Mouse (Mus musculus): ENCODE measurements around the gene Olfr1359. TPM values are rescaled to one million over a fixed set of nuclear protein-coding genes. Genes with fewer than 3 reads are reported as not detected.
"Not testable (repeated sequence)": the region's sequence is repeated elsewhere in the genome, so short reads cannot be mapped to it uniquely, and the experiment has no call there.

Gene Olfr1359
- polyA plus RNA-seq, 1 experiment from 2014 or later = not detected

DNA sequence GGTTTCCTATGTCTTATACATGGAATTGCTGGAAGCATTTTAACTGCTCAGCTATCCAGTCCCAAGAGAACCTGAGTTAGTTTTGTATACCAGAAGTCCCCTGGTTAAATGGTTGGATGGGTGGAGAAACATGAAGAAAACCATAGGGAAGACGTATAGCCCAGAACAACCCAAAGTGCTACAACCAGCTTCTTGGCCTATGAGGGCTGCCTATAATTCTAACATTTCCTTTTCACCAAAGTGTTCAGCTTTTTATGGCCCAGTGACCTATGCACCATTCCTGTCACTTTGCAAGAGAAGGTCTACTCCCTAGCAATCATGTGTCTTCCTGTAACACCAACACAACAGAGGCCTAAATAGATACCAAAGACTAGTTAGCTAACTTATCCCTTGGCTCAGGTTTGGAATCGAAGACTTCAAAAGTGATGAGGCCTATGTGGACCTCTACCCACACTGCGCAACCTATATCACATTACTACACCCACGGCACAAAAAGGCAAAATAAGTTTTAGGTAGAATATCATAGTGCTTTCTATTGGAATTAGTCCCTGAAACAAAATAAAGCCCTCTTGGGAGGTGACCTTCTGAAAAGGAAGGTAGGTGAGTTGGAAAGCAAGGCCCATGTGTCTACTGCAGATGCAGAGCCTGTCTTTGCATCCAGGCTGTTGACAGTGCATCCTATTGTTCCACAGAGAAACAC lies 20.6 kb downstream of the Olfr1359 start:
- peak overlapping the region; percentile 58 for H3K27ac ChIP-seq

GRCm38 (mm10) chr13:21721107-21721756 lies 23.3 kb downstream of the Olfr1359 start:
- 9% methylated on average over 7 of the region's 44 CpGs for WGBS (ENCODE audit: missing documents)
- H3K79me2 ChIP-seq (ENCODE audit: inconsistent target); H3K36me3 ChIP-seq (ENCODE audit: inconsistent target): not testable (repeated sequence)
- peak overlapping the region; percentile 6; the same call in 1 of the 2 replicates for H3K4me3 ChIP-seq (ENCODE audit: inconsistent target)
- H3K27ac ChIP-seq = peak overlapping the region; percentile 65

More for the DNA sequence above, 20.6 kb downstream of the Olfr1359 start:
- Histone ChIP-seq H3K36me3 (ENCODE audit: inconsistent target) (no peaks in the 10 kb centered on the region), H3K79me2 (ENCODE audit: inconsistent target) (no peaks in the 10 kb centered on the region), H3K4me3 (ENCODE audit: inconsistent target) (peak overlapping the region; percentile 26)
- 83% methylated on average over 4 of the region's 4 CpGs for WGBS (ENCODE audit: missing documents)

- 0% methylated on average over 23 of the region's 37 CpGs for WGBS (ENCODE audit: missing documents)
- not testable (repeated sequence) for H3K79me2 ChIP-seq (ENCODE audit: inconsistent target); H3K36me3 ChIP-seq (ENCODE audit: inconsistent target)
Observed at GRCm38 (mm10) chr13:21721757-21722372, 24.0 kb downstream of the Olfr1359 start, which contains the start of gene Hist1h2bm. Gene Hist1h2bm (plus strand): TSS chr13:21722044.

DNA sequence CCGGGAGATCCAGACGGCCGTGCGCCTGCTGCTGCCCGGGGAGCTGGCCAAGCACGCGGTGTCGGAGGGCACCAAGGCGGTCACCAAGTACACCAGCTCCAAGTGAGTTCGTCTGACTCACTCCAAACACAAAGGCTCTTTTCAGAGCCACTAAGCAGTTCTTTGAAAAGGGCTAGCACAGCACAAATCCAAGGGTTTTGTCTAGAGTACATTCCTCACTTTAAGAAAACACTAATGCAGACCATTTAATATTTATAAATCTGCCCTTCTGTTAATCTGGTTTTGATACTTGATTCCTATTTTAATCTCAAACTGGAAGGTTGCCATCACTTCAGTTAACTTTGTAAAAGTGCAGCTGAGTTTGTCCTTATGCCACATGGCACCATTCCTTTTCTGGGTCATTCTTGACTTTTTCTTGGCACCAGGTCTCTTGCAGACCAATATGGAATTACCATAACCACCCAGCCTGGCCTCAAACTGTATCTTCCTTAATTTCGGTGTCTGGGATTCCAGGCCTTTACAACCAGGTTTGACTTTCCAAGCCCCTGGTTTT lies 24.5 kb downstream of the Olfr1359 start:
- WGBS (ENCODE audit: missing documents) = 14% methylated on average over 6 of the region's 11 CpGs
- Histone ChIP-seq H3K4me3 (ENCODE audit: inconsistent target) (no peak overlapping the region), H3K79me2 (ENCODE audit: inconsistent target) (no peaks in the 10 kb centered on the region), H3K36me3 (ENCODE audit: inconsistent target) (no peaks in the 10 kb centered on the region), H3K27ac (peak overlapping the region; percentile 35)

More at GRCm38 (mm10) chr13:21721757-21722372, 24.0 kb downstream of the Olfr1359 start, which contains the start of gene Hist1h2bm:
- Histone ChIP-seq H3K4me3 (ENCODE audit: inconsistent target) (peak within 1 kb of the TSS; percentile 6; the same call in 1 of the 2 replicates), H3K27ac (peak within 1 kb of the TSS; percentile 65)

DNA sequence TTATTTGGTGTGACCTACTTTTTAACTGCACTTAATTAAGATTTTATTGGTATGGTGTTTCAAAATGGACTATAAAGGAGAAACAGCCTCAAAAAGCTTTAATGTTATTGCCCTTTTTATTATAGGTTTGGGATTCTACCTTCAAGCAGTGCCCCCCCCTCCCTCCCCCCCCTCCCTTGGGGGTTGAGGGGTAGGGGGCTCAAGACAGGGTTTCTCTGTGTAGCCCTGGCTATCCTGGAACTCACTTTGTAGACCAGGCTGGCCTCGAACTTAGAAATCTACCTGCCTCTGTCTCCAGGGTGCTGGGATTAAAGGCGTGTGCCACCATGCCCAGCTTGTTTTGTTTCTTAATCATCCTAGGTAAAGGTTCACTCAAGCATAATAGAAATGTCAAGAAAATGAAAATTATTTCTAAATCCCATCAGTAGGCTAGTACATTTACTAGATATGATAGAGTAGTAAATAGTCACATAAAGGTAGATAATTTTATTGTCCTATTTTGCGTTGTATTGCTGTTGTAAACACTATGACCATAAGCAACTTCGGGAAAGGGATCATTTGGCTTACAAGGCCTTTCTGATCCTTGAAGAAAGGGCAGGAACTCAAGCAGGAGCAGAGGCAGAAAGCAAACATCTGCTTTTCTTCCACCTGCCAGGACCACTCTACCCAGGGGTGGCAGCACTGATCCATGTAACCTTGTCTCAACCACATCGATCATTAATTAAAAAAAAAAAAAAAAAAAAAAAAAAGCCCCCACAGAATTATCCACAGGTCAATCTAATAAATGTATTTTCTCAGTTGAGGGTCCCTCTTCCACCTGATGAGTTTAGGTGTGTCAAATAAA lies 25.3 kb downstream of the Olfr1359 start:
- WGBS (ENCODE audit: missing documents) = 60% methylated on average over 5 of the region's 5 CpGs
- no peaks in the 10 kb centered on the region for H3K79me2 ChIP-seq (ENCODE audit: inconsistent target)
- peak overlapping the region; percentile 35 for H3K27ac ChIP-seq
- H3K36me3 ChIP-seq (ENCODE audit: inconsistent target) = no peaks in the 10 kb centered on the region
- H3K4me3 ChIP-seq (ENCODE audit: inconsistent target) = no peak overlapping the region

- H3K79me2 ChIP-seq (ENCODE audit: inconsistent target) = no peaks in the 10 kb centered on the region
- H3K36me3 ChIP-seq (ENCODE audit: inconsistent target) = no peaks in the 10 kb centered on the region
- 82% methylated on average over 8 of the region's 11 CpGs for WGBS (ENCODE audit: missing documents)
- no peak overlapping the region for H3K4me3 ChIP-seq (ENCODE audit: inconsistent target)
- no peak overlapping the region for H3K27ac ChIP-seq
Observed at GRCm38 (mm10) chr13:21727948-21728572, 30.1 kb downstream of the Olfr1359 start.

DNA sequence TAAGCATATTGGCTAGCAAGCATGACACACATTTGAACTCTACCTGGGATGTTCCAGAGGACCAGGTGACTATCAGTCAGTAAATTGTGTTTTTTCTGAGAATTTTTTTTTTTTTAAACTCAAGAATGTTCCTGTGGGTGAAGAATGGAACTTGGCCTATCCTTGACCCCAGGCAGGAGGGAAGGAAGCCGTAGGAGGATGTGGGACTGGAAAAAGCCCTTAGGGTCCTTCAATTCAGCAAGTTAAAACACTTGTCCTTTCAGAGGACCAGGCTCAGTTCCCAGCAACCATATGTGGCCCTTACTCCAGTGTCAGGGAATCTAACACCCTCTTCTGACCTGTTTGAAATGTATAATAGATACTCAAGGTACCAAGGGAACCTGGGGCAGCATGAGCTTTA lies 31.6 kb downstream of the Olfr1359 start:
- Histone ChIP-seq H3K79me2 (ENCODE audit: inconsistent target) (no peaks in the 10 kb centered on the region), H3K27ac (no peak overlapping the region), H3K4me3 (ENCODE audit: inconsistent target) (no peak overlapping the region), H3K36me3 (ENCODE audit: inconsistent target) (no peaks in the 10 kb centered on the region)
- 100% methylated on average over 1 of the region's 1 CpGs for WGBS (ENCODE audit: missing documents)

- 87% methylated on average over 5 of the region's 5 CpGs for whole genome bisulfite sequencing (ENCODE audit: missing documents)
- no peak overlapping the region for H3K4me3 ChIP-seq (ENCODE audit: inconsistent target)
- no peaks in the 10 kb centered on the region for H3K36me3 ChIP-seq (ENCODE audit: inconsistent target)
- no peaks in the 10 kb centered on the region for H3K79me2 ChIP-seq (ENCODE audit: inconsistent target)
- no peak overlapping the region for H3K27ac ChIP-seq
Observed at GRCm38 (mm10) chr13:21733466-21733865, 35.6 kb downstream of the Olfr1359 start.

DNA sequence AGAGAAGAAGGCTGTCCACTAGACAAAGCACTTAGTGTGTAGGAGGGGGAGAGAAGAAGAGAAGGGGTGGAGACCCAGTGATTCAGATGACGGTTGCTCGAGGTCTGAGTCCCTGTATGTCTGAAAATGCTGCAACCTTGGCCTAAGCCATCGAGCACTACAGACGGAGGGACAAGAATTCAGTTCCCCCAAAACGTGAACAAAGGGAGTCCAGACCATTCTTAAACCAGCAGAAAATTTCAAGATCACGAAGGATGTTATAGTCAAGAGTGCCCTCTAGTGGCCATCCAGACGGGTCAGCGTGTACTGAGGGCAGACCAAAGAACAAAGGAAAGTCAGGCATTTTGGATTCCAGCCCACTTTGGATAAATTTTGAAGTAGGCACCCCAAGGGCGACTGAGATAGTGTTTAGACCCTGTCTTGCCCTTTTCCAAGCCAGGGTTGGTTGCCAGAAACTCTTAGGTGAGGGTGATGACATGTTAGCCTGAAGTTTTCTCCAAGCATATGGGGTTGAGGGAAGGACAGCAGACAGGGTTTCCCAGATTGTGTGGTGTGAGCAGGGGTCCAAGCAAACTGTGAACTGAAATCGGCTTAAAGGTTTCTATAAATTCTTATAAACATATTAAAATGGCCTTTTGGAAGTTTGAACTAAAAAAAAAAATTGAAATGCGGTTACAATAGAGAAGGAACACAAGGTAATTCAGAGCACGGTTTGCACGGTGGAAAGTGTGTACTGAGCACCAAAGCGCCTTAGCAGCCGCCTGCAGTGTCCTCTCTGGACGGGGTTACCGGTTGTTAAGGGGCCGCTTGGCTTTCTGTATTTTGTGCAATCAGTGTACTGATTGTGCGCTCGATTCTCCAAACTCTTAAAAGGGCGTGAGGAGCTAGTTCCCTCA lies 36.3 kb downstream of the Olfr1359 start:
- H3K79me2 ChIP-seq (ENCODE audit: inconsistent target) = no peaks in the 10 kb centered on the region
- H3K36me3 ChIP-seq (ENCODE audit: inconsistent target) = no peaks in the 10 kb centered on the region
- peak overlapping the region; percentile 75 for H3K27ac ChIP-seq
- WGBS (ENCODE audit: missing documents) = 2% methylated on average over 21 of the region's 21 CpGs
- peak overlapping the region; percentile 25 for H3K4me3 ChIP-seq (ENCODE audit: inconsistent target)

GRCm38 (mm10) chr13:21734906-21735767 lies 37.2 kb downstream of the Olfr1359 start, which contains the start of gene Hist1h4j:
Gene Hist1h4j (plus strand): TSS chr13:21735064.
- H3K27ac ChIP-seq = peak within 1 kb of the TSS; percentile 75
- not testable (repeated sequence) for H3K79me2 ChIP-seq (ENCODE audit: inconsistent target); H3K36me3 ChIP-seq (ENCODE audit: inconsistent target)
- 1% methylated on average over 31 of the region's 56 CpGs for WGBS (ENCODE audit: missing documents)
- H3K4me3 ChIP-seq (ENCODE audit: inconsistent target) = peak within 1 kb of the TSS; percentile 25

DNA sequence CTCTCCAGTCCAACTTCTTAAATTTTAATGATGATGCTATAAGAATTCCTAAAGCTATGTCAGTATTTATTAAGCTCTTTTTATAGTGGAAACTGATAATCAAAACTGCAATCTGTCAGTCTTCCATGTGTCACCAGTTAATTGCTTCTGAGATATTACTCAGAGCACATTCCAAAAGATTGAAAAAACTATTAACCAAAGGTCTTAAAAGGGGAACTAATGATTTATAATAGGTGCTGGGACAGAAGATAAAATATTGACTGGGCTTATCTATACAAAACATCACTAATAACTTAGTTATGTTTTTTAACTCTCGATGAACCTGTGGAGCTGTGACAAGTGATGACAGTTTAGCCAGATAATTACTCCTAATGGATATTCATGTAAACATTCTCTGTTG lies 47.1 kb downstream of the Olfr1359 start:
- no peak overlapping the region for H3K4me3 ChIP-seq (ENCODE audit: inconsistent target)
- no peaks in the 10 kb centered on the region for H3K36me3 ChIP-seq (ENCODE audit: inconsistent target)
- no peak overlapping the region for H3K27ac ChIP-seq
- WGBS (ENCODE audit: missing documents) = 70% methylated on average over 1 of the region's 1 CpGs
- H3K79me2 ChIP-seq (ENCODE audit: inconsistent target) = peaks cover 33% of the 10 kb centered on the region
